Mouse (Mus musculus) c-Kit-negative CD71-positive TER-119-positive erythroid progenitor cells, embryonic 14.5 days (primary cell): ENCODE data around the gene Tenm2.

Source experiments
- DNase-seq: peaks from one replicate; pipeline ENCODE4 v3.0.0-alpha.2; 2013; ENCODE audit warnings: low read depth, low spot score

The Tenm2 gene

GRCm38 (mm10) chr11:36214589-36214988 is 1021.2 kb downstream of the Tenm2 start:
- DNase-seq: no peak

DNA sequence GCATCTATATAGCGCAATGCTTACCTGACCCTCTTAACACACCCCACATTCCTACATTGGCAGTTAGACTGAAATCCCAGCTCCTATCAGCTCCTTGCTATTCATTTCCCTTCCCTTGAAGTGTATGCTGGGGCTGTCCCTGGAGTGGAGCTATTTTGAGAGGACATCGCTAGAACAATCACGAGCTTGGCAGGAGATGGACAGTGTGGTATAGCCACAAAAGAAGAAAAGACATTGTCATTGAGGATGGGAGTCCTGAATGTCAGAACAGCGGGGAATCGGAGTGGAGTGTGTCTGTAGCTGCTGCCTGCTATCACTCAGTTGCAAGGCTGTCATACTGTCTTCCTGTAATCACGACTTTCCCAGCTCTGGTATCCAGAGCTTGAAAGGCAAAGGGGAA is 1031.4 kb downstream of the Tenm2 start:
- DNase-seq: no peak

DNA sequence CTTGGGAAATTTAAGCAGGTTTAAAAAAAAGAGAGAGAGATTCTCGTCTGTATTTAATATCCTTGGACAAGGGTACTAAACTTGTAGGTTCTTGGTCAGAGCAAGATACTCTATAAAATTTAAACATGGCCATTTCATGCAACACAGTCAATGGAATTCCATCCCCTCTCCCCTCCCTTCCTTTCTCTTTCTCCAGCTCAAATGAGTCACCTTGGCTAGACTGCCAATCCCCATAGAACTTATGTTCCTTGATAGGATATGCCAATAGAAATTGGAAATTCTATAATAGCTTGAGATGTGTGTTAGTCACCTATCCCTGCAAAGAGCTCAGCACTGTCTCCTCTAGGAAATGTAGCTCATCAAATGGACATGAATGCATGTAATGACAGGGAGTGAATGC is 1031.9 kb downstream of the Tenm2 start:
- no peak for DNase-seq

DNA sequence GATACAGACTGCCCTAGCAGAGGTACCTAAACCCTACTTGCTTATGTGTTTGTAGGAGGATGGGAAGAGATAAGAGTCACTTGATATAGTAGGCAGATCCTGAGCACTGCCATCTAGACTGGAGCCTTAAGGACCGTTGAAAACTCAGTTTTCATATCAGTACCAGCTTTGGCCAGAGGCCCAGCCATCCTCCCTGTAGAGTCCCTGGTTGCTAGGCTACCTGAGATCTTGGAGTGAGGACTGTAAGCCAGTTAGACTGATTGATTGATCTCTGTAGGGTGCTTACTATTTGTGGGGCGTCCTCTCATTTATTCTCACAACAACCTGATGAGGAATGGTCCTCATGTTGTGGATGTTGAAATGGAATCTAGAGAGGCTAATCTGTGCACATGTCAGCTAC is 1041.4 kb downstream of the Tenm2 start:
- no peak for DNase-seq

- DNase-seq: no peak
Measured at GRCm38 (mm10) chr11:36176106-36176505, 1059.7 kb downstream of the Tenm2 start.

- DNase-seq: no peak
Measured at GRCm38 (mm10) chr11:36173076-36173690, 1062.6 kb downstream of the Tenm2 start.

- no peak for DNase-seq
Measured at GRCm38 (mm10) chr11:36172520-36172919, 1063.2 kb downstream of the Tenm2 start.

- DNase-seq: no peak
Measured at GRCm38 (mm10) chr11:36171991-36172390, 1063.8 kb downstream of the Tenm2 start.

- DNase-seq: no peak
Measured at GRCm38 (mm10) chr11:36171221-36171620, 1064.5 kb downstream of the Tenm2 start.

DNA sequence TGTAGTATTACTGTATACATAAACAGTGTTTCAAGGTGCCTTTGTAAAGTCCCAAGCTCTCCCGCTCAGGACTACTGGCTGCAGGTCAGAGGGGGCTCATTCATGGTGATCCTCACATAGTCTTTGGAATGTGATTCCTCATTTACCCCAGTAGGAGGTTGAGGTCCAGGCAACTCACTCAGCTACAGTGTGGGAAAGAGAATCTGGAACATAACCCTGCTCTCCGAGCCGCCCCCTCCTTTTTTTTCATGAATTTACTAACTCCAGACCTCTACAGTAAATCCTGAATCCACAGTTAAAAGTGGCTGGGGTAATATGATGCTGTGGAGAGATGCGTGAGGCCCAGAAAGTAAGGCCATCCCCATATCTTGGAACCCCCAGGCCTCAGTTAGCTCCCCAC is 1066.0 kb downstream of the Tenm2 start:
- DNase-seq: no peak

GRCm38 (mm10) chr11:36168921-36169537 is 1066.7 kb downstream of the Tenm2 start:
- DNase-seq: no peak

DNA sequence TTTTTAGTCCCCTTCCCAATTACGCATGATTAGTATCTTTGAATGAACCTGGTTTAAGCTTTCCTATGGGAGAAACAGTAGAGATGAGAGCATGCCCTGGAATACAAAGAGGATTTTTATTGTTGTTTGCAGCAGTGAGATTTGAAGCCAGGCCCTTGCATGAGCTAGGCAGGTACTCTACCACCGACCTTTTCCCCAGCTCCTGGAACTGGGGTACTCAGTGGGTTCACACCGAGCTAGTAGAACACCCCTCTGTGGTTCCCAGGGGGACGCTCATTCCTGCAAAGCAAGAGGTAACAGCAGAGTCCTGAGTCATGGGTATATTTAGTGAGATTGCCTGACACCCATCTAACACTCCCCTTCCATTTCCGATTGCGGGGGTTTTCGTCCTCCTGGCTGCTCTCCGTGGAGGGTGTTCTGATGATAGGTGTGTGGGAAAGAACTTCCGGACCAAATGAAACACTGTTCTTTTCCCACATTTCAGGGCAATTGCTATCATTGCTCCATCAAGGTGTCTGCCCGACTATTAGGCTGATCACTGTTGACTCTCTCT is 1067.9 kb downstream of the Tenm2 start:
- DNase-seq: no peak

DNA sequence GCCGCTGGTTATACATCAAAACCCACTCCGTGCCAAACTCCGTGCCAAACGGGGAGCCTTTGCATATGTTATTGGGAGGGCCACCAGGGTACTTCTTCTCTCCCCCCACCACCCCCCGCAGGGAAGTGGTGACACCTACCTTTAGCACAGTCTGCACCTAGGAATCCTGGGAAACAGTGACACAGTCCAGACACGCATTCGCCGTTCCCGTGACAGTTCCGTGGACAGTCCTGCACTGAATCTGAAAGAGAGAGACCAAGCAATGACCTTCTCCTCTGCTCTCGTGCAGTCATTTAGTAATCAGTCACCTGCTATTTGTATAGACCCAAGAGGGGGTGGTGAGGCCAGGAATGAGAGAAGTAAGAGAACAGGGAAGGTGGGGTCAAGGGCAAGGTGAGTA is 1072.2 kb downstream of the Tenm2 start:
- DNase-seq: no peak

DNA sequence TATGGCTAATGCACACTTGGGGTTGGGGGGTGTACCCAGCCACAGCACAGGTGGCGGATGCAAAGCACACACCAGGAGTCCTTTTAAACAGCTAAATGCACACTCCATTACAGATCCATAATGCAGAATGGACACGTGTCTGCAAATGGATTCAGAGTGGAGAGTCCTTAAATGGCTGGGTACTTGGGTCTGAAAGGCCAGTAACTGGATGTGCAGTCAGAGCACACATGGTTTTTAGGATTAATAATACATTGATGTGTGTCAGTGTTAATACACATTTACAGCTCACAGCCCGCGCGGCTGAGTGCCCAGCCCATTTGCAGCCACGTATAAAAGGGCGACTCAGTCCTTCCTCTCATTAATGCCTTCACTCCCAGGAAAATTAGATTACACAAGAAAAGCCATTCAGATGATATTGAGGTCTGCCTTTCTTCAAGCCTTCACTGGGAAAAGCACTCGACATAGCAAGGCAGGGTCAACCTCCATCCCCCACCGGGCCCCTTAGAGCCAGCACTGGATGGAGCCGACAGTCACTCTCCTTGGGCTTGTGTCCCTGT is 1073.9 kb downstream of the Tenm2 start:
- DNase-seq: no peak

DNA sequence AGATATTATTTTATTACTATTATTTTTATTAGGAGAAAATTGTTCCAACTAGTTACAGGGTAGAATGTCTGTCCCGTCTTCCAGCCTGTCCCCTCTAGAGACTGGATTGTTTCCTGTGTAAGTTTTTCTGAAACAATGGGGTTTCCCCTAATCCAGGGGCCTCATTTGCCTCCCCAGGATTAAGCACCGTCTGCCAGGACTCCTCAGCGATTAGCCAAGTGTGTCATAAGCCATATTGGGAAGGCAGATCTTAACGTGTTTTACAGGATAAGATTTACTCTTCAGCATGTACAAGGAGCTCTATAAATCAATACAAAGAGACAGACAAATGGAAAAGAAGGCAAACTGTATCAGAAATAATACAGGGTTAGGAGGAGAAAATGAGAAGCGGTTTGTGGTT is 1082.3 kb downstream of the Tenm2 start:
- no peak for DNase-seq

DNA sequence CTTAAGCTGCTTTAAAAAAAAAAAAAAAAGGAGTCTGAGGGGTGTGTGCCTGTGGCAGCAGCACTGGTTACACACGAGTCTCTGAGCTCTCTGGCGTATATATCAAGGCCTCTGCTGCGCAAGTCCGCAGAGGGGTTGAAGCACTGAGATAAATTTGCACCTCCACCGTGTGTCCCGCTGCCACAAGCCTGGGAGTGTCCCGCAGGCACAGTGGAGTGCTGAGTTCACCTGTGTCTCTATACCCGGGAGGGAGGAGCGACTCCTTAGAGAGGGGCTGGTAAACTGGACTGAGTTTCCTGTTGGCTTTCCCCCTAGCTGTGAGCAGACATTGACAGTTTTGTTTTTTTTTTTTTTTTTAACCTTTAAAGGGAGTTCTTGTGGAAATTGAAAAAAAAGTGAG is 1082.8 kb downstream of the Tenm2 start:
- no peak for DNase-seq

GRCm38 (mm10) chr11:36152226-36152625 is 1083.5 kb downstream of the Tenm2 start:
- no peak for DNase-seq

- DNase-seq: no peak
Measured at GRCm38 (mm10) chr11:36149092-36149491, 1086.7 kb downstream of the Tenm2 start.

DNA sequence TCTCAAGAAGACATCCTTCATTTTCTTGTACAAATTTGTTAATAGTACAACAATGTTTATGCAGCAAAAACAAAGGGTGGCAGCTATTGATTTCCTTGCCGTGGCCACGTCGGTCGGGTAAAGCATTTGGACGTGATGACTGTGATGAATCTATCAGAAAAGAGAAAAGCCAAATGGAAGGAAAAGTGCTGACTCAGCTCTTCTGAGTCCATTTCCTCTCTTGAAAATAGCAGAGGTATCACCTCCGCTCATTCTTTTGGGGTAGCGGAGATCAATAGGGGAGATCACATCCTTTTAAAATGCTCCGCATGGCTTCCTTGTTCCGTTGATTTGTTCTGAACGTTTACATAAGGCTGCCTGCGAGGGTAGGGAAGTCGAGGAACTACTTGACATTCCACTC is 1090.7 kb downstream of the Tenm2 start:
- DNase-seq: no peak

GRCm38 (mm10) chr11:36140411-36140810 is 1095.4 kb downstream of the Tenm2 start:
- no peak for DNase-seq

DNA sequence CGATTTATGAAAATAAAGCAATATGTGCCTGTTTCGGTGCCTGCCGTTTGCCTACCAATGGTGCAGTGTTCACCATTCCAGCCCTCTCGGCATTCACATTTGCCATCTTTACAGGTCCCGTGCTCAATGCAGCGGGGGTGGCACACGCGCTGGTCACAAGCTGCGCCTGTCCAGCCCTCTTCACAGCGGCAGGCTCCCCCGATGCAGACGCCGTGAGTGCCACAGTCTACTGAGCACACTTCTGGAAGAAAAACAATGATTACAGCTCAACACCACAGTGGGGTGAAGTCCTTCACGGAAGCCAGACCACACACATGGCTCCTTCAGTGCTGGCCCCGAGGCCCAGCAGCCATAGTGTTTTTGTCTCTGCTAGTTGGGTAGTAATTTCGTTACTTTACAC is 1096.2 kb downstream of the Tenm2 start:
- no peak for DNase-seq

DNA sequence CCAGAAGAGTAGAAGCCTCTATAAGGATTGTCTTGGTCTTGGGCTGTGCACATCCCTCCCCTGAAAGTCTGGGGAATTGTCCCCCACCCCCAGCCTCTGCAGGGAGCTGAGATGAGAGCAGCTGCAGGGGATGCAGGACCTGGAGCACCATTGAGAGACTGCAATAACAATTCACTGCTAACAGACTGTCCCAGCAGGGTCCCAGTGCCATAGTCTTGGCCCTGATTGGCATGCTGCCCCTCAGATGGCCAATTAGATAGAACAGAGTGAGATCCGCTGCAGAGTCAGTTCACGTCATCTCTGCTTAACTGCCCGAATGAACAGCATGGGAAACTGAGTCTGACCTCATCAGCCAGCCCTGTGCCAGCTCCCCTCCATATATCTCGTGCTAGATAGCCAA is 1097.9 kb downstream of the Tenm2 start:
- no peak for DNase-seq

DNA sequence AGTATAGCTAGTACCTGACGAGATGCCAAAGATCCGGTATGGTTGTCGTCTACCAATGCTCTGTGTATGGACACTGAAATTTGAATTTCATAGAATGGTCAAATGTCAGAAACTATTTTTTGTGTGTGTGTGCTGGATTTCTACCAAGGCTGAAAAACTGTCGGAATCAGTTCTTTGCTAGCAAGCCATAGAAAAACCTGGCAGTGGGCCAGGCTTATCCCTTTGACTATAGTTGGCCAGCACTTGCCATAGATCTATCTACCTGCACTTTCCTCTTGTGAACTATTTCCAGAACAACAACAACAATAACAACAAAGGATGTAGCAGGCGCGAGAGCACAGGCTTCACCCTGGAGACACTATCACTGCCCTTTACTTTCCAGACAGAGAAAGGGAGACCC is 1098.5 kb downstream of the Tenm2 start:
- no peak for DNase-seq
